8 mouse cellular contexts compared by ENCODE assay signal in the genomic region with DNA sequence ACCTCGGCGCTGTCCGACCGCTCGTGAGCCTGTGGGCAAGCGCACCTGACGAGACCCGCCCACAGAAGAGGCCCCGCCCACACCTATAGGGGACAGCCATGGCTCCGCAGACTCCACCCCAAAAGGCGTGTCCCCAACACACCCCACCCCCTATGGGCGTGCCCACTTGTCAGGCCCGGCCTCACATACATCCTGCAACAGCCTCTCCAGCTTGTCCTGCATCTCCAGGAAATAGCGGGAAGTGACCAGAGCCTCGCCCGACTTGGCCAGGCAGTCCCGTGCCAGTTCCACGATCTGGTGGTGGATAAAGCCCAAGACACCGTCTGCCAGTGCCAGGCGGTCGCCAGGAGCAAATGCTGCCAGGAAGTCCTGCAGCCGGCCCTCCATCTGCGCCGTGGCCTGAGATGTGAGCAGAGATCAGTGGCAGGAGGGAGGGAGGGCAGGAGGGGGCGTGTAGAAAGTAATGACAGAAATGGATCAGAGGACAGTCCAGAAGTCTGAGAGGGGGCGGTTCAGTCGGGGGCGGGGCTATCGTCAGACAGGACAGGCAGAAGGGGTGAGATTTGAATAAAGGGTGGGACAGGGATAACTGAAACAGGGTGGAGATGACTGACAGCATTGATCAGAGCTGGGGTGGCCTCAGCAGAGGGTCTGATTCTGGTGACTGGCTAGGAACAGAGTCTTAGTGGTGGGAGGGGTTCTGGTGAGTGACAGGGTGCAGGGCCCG. TPM values are rescaled to one million over a fixed set of nuclear protein-coding genes. Genes with fewer than 3 reads are reported as not detected.
DNase-seq lines count a peak whose midpoint lies in the region; ATAC-seq and TF ChIP-seq lines count a peak whose summit lies in the region.

No protein-coding gene starts in this region.

- no peak for TF ChIP-seq CTCF in cerebellum, adult 2 months (IDR thresholded peaks at IDR 0.05; ENCODE audit: borderline replicate concordance, insufficient read depth, low read depth, low read length)

- peaks cover 41% of the 10 kb centered on the region for H3K36me3 ChIP-seq in intestine, embryonic 15.5 days
- peaks cover 43% of the 10 kb centered on the region for H3K36me3 ChIP-seq in lung, embryonic 15.5 days

- no peak overlapping the region for H3K27ac ChIP-seq in cerebellum, adult 2 months (ENCODE audit: insufficient read depth, low read length)
- 0 out of 2 replicates have a peak overlapping the region, but pooled peaks have one; percentile 11 for H3K27ac ChIP-seq in intestine, embryonic 15.5 days
- H3K27ac ChIP-seq in lung, embryonic 15.5 days: no peak overlapping the region

- H3K9me3 ChIP-seq in intestine, embryonic 15.5 days: no peaks in the 10 kb centered on the region
- H3K9me3 ChIP-seq in lung, embryonic 15.5 days: no peaks in the 10 kb centered on the region

- peaks cover 23% of the 10 kb centered on the region for H3K4me1 ChIP-seq in cerebellum, adult 2 months (ENCODE audit: control insufficient read depth, insufficient read depth, low read length)
- H3K4me1 ChIP-seq in intestine, embryonic 15.5 days (replicated peaks): peaks cover 32% of the 10 kb centered on the region
- peaks cover 40% of the 10 kb centered on the region for H3K4me1 ChIP-seq in lung, embryonic 15.5 days

- no peak overlapping the region for H3K9ac ChIP-seq in intestine, embryonic 15.5 days
- H3K9ac ChIP-seq in lung, embryonic 15.5 days: no peak overlapping the region

- WGBS in cerebellum, adult 2 months: 7% methylated on average over 30 of the region's 30 CpGs
- 32% methylated on average over 30 of the region's 30 CpGs for WGBS in intestine, embryonic 15.5 days
- 28% methylated on average over 30 of the region's 30 CpGs for WGBS in lung, embryonic 15.5 days

- ATAC-seq in intestine, embryonic 15.5 days: peak; percentile 32
- 0 out of 2 replicates have a peak, but pooled peaks have one; percentile 10 for ATAC-seq in lung, embryonic 15.5 days (ENCODE audit: borderline replicate concordance, extremely low read depth, low FRiP score, low TSS enrichment)

- DNase-seq in adrenal gland, postnatal 14 days: peak; percentile 51
- no peak for DNase-seq in adrenal gland, adult 8-10 months
- peak; percentile 90 to 93 for DNase-seq in cerebellum, adult 2 months
- no peak for DNase-seq in ovary, postnatal 10 days (ENCODE audit: low spot score)
- no peak for DNase-seq in ovary, postnatal 14 days (ENCODE audit: low spot score)
- DNase-seq in layer of hippocampus, postnatal 14 days (ENCODE audit: low spot score in 2 of 2): no peak

- no peak for TF ChIP-seq POLR2A in cerebellum, adult 2 months (IDR thresholded peaks at IDR 0.05; ENCODE audit: borderline replicate concordance, insufficient read depth, low read length)

- H3K4me2 ChIP-seq in intestine, embryonic 15.5 days (replicated peaks): peak overlapping the region; percentile 30
- H3K4me2 ChIP-seq in lung, embryonic 15.5 days: peak overlapping the region; percentile 40

- no peaks in the 10 kb centered on the region for H3K27me3 ChIP-seq in cerebellum, adult 2 months (ENCODE audit: control insufficient read depth, insufficient read depth, low read length)
- H3K27me3 ChIP-seq in intestine, embryonic 15.5 days (replicated peaks): no peaks in the 10 kb centered on the region
- no peaks in the 10 kb centered on the region; the same call in 1 of the 2 replicates for H3K27me3 ChIP-seq in lung, embryonic 15.5 days

- peak overlapping the region; percentile 47 for H3K4me3 ChIP-seq in cerebellum, adult 2 months (replicated peaks; ENCODE audit: insufficient read depth, low read depth, low read length)
- H3K4me3 ChIP-seq in intestine, embryonic 15.5 days (replicated peaks): no peak overlapping the region
- 0 out of 2 replicates have a peak overlapping the region, but pooled peaks have one; percentile 17 for H3K4me3 ChIP-seq in lung, embryonic 15.5 days

RNA-seq across cellular contexts. Expression of gene Pik3r2, which starts 11.6 kb away (rescaled TPM):
- 35.4 and 44.0 TPM in 2 replicates for total RNA-seq in adrenal gland, postnatal 14 days (2021)
- total RNA-seq in adrenal gland, adult 8-10 months (2022): 10 to 100 TPM; 44.0 to 73.8 (median 57.9) TPM
- 150 and 158 TPM in 2 replicates for polyA plus RNA-seq in cerebellum, adult 2 months (2012; rRNA removed)
- polyA plus RNA-seq in intestine, embryonic 15.5 days (2015; fragmentation: Nextera tagmentation; extraction: Ambion mirVana): 53.1 and 55.3 TPM in 2 replicates
- 56.1 and 56.8 TPM in 2 replicates for polyA plus RNA-seq in lung, embryonic 15.5 days (2015; fragmentation: Nextera tagmentation; extraction: Ambion mirVana)
- 100 to 1,000 TPM; 164 to 178 TPM for total RNA-seq in layer of hippocampus, postnatal 14 days (2021)

RNA-seq across cellular contexts. Expression of gene Mast3, which starts 16.8 kb away (rescaled TPM):
- 22.9 and 28.2 TPM in 2 replicates for total RNA-seq in adrenal gland, postnatal 14 days (2021)
- total RNA-seq in adrenal gland, adult 8-10 months (2022): 10 to 100 TPM; 17.8 to 37.7 (median 26.5) TPM
- polyA plus RNA-seq in cerebellum, adult 2 months (2012; rRNA removed): 69.5 and 70.4 TPM in 2 replicates
- 13.2 and 16.8 TPM in 2 replicates for polyA plus RNA-seq in intestine, embryonic 15.5 days (2015; fragmentation: Nextera tagmentation; extraction: Ambion mirVana)
- polyA plus RNA-seq in lung, embryonic 15.5 days (2015; fragmentation: Nextera tagmentation; extraction: Ambion mirVana): 13.6 and 15.8 TPM in 2 replicates
- 100 to 1,000 TPM; 295 to 297 TPM for total RNA-seq in layer of hippocampus, postnatal 14 days (2021)

RNA-seq across cellular contexts. Expression of gene Il12rb1, which starts 20.1 kb away (rescaled TPM):
- 0.34 TPM in 1 of 2 replicates, not detected in the other for total RNA-seq in adrenal gland, postnatal 14 days (2021)
- total RNA-seq in adrenal gland, adult 8-10 months (2022): under 1 TPM; 0.11 to 0.75 (median 0.22) TPM
- polyA plus RNA-seq in cerebellum, adult 2 months (2012; rRNA removed): 1.8 and 1.9 TPM in 2 replicates
- 0.29 and 0.40 TPM in 2 replicates for polyA plus RNA-seq in intestine, embryonic 15.5 days (2015; fragmentation: Nextera tagmentation; extraction: Ambion mirVana)
- 0.16 and 0.27 TPM in 2 replicates for polyA plus RNA-seq in lung, embryonic 15.5 days (2015; fragmentation: Nextera tagmentation; extraction: Ambion mirVana)
- 1 to 10 TPM; 1.5 TPM for total RNA-seq in layer of hippocampus, postnatal 14 days (2021)

RNA-seq across cellular contexts. Expression of gene Mpv17l2, which starts 27.4 kb away (rescaled TPM):
- 113 and 123 TPM in 2 replicates for total RNA-seq in adrenal gland, postnatal 14 days (2021)
- 100 to 1,000 TPM; 106 to 166 (median 126) TPM for total RNA-seq in adrenal gland, adult 8-10 months (2022)
- polyA plus RNA-seq in cerebellum, adult 2 months (2012; rRNA removed): 81.1 and 83.4 TPM in 2 replicates
- 59.1 and 72.6 TPM in 2 replicates for polyA plus RNA-seq in intestine, embryonic 15.5 days (2015; fragmentation: Nextera tagmentation; extraction: Ambion mirVana)
- 35.4 and 36.2 TPM in 2 replicates for polyA plus RNA-seq in lung, embryonic 15.5 days (2015; fragmentation: Nextera tagmentation; extraction: Ambion mirVana)
- total RNA-seq in layer of hippocampus, postnatal 14 days (2021): 10 to 100 TPM; 47.6 to 52.2 TPM

RNA-seq across cellular contexts. Expression of gene Rab3a, which starts 33.6 kb away (rescaled TPM):
- 56.2 and 75.1 TPM in 2 replicates for total RNA-seq in adrenal gland, postnatal 14 days (2021)
- total RNA-seq in adrenal gland, adult 8-10 months (2022): 10 to 100 TPM; 59.6 to 90.1 (median 74.4) TPM
- polyA plus RNA-seq in cerebellum, adult 2 months (2012; rRNA removed): 1,156 and 1,176 TPM in 2 replicates
- 24.0 and 26.0 TPM in 2 replicates for polyA plus RNA-seq in intestine, embryonic 15.5 days (2015; fragmentation: Nextera tagmentation; extraction: Ambion mirVana)
- 12.8 and 12.9 TPM in 2 replicates for polyA plus RNA-seq in lung, embryonic 15.5 days (2015; fragmentation: Nextera tagmentation; extraction: Ambion mirVana)
- 100 to 1,000 TPM; 793 to 809 TPM for total RNA-seq in layer of hippocampus, postnatal 14 days (2021)

Comparison
In these comparisons a context has a peak if more than half of its experiments do, and no peak if none do; other contexts are left out.
1. DNase-seq: peak in adrenal gland, postnatal 14 days (single experiment) and cerebellum, adult 2 months (2 of 2); none in adrenal gland, adult 8-10 months (single experiment), ovary, postnatal 10 days (single experiment), ovary, postnatal 14 days (single experiment) and layer of hippocampus, postnatal 14 days (0 of 2).
2. RNA of gene Mast3, which starts 16.8 kb away (total RNA-seq): 295 to 297 TPM in layer of hippocampus, postnatal 14 days; 17.8 to 37.7 TPM in adrenal gland, adult 8-10 months and 22.9 to 28.2 TPM in adrenal gland, postnatal 14 days; every median in the first group is over 4 times any median in the second.